Mouse (Mus musculus) liver, embryonic 16.5 days (tissue): ENCODE measurements around the gene Bcar3. TPM values are rescaled to one million over a fixed set of nuclear protein-coding genes. Genes with fewer than 3 reads are reported as not detected.

Experiments used
- ATAC-seq: fragments of 200-750 bp; cut with Nextera tagmentation; 2 replicates; pipeline ENCODE4 v1.8.0; 2017; ENCODE audit warnings: low read depth, mild to moderate bottlenecking, moderate number of reproducible peaks, moderate library complexity
- H3K27ac ChIP-seq: fragments of 300-500 bp; sonication (generic); 2 replicates; pipeline ENCODE4 v1.5.1; 2014; ENCODE audit warnings: mild to moderate bottlenecking, low read length
- H3K27me3 ChIP-seq: fragments of 300-500 bp; sonication (generic); 2 replicates; pipeline ENCODE4 v1.6.1; 2014; ENCODE audit warnings: low read depth, low read length, mixed read lengths; ENCODE audit not compliant: control insufficient read depth, insufficient read depth
- H3K36me3 ChIP-seq: fragments of 300-500 bp; sonication (generic); 2 replicates; pipeline ENCODE4 v1.6.1; 2014; ENCODE audit warnings: mild to moderate bottlenecking; ENCODE audit not compliant: control insufficient read depth, insufficient read depth
- H3K4me1 ChIP-seq: fragments of 300-500 bp; sonication (generic); 2 replicates; pipeline ENCODE4 v1.6.1; 2014; ENCODE audit warnings: low read depth, low read length, mixed read lengths; ENCODE audit not compliant: control insufficient read depth
- H3K4me2 ChIP-seq: fragments of 300-500 bp; sonication (generic); 2 replicates; pipeline ENCODE4 v1.6.1; 2014; ENCODE audit warnings: low read depth, low read length, mixed read lengths
- H3K4me3 ChIP-seq: fragments of 300-500 bp; sonication (generic); 2 replicates; pipeline ENCODE4 v1.5.1; 2014; ENCODE audit warnings: low read depth, mild to moderate bottlenecking, low read length
- H3K9ac ChIP-seq: fragments of 300-500 bp; sonication (generic); 2 replicates; pipeline ENCODE4 v1.6.1; 2014; ENCODE audit warnings: low read depth, low read length
- H3K9me3 ChIP-seq: fragments of 300-500 bp; sonication (generic); replicated peaks from 2 replicates; pipeline ENCODE4 v1.6.1; 2016; ENCODE audit warnings: low read length; ENCODE audit not compliant: control insufficient read depth
- WGBS: fragments of 180-500 bp; shearing (Covaris S2); extraction: QIAGEN DNeasy Blood & Tissue Kit; methylation state at CpG from one replicate; pipeline ENCODE4 v1.1.7; 2014; ENCODE audit not compliant: insufficient replicate concordance; 5-methylcytosine and 5-hydroxymethylcytosine counted together
- polyA plus RNA-seq: library from polyadenylated mRNA; unstranded; fragments of >200 nt; fragmentation: Nextera tagmentation; extraction: Ambion mirVana; gene quantifications from 2 replicates; pipeline ENCODE4 v1.2.1, GENCODE M21; 2015

Gene Bcar3
- polyA plus RNA-seq, 1 experiment from 2014 or later = 7.2 TPM

DNA sequence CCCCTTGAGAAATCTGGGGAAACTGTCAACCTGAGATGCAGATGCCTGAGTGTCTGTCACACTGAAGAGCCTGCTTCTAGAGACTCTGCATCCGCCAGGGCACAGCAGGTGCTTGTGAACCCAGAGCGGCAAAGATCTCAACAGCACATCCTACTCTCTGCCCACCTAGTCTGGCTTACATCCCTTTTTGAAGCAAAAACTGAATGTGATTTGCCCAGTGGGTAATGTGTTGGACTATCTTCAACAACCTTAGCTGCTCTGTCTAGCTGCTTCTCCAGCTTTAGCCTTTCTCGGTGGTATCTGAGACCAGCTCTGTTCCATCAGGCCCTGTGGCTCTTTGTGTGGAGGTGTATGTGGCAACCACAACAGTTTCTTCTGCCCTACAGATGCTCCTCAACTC lies 184.8 kb downstream of the Bcar3 start:
- H3K4me3 ChIP-seq = no peak overlapping the region
- no peak overlapping the region for H3K9ac ChIP-seq
- H3K36me3 ChIP-seq = no peaks in the 10 kb centered on the region
- ATAC-seq = no peak
- 77% methylated on average over 3 of the region's 3 CpGs for WGBS
- no peaks in the 10 kb centered on the region for H3K27me3 ChIP-seq
- H3K4me1 ChIP-seq = peaks cover 9% of the 10 kb centered on the region
- no peak overlapping the region for H3K27ac ChIP-seq
- H3K9me3 ChIP-seq = no peaks in the 10 kb centered on the region
- H3K4me2 ChIP-seq = no peak overlapping the region

DNA sequence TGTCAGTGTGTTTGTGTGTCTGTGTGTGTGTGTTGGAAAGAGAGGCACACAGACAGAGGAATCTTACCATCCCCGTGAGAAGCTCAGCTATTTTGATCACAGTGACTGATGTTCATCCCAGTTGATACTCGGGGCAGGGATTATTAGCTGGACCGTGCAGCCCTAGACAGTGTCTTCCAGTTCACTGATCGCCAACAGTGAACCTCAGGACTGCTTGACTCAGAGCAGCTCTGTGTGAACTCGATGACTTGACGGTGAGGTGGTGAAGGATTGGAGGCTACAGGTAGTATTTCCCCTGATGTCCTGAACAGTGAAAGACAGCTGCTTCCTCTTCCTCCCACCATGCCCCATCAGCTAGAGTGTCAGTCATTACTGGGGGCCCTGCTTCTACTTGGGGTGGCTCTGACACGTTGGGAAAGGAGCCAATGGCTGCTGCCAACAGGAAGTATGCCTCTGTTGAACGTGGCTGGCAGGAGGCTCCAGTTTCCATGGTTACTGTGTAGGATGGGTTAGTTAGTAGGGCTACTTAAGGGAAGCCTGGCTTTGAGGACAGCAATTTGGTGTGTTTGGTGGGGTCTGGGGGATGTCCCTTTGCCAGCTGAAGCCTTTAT lies 186.2 kb downstream of the Bcar3 start:
- Histone ChIP-seq H3K4me3 (no peak overlapping the region), H3K9me3 (no peaks in the 10 kb centered on the region), H3K36me3 (no peaks in the 10 kb centered on the region), H3K4me2 (no peak overlapping the region), H3K27me3 (no peaks in the 10 kb centered on the region), H3K4me1 (peaks cover 8% of the 10 kb centered on the region), H3K27ac (no peak overlapping the region), H3K9ac (no peak overlapping the region)
- ATAC-seq = no peak
- WGBS = 38% methylated on average over 8 of the region's 8 CpGs

GRCm38 (mm10) chr3:122480986-122481385 lies 187.1 kb downstream of the Bcar3 start:
- Histone ChIP-seq H3K4me3 (no peak overlapping the region), H3K4me1 (peaks cover 8% of the 10 kb centered on the region), H3K9ac (no peak overlapping the region), H3K9me3 (no peaks in the 10 kb centered on the region), H3K27me3 (no peaks in the 10 kb centered on the region), H3K27ac (no peak overlapping the region), H3K36me3 (no peaks in the 10 kb centered on the region), H3K4me2 (no peak overlapping the region)
- no peak for ATAC-seq
- 57% methylated on average over 5 of the region's 5 CpGs for WGBS

- no peak overlapping the region for H3K9ac ChIP-seq
- 55% methylated on average over 21 of the region's 21 CpGs for WGBS
- peak; percentile 69 for ATAC-seq
- H3K9me3 ChIP-seq = no peaks in the 10 kb centered on the region
- no peaks in the 10 kb centered on the region for H3K36me3 ChIP-seq
- peak overlapping the region; percentile 13 for H3K27ac ChIP-seq
- no peaks in the 10 kb centered on the region for H3K27me3 ChIP-seq
- peaks cover 8% of the 10 kb centered on the region for H3K4me1 ChIP-seq
- H3K4me3 ChIP-seq = no peak overlapping the region
- H3K4me2 ChIP-seq = peak overlapping the region; percentile 15; the same call in 1 of the 2 replicates
These were observed 188.2 kb downstream of the Bcar3 start for GRCm38 (mm10) chr3:122481891-122482739.

DNA sequence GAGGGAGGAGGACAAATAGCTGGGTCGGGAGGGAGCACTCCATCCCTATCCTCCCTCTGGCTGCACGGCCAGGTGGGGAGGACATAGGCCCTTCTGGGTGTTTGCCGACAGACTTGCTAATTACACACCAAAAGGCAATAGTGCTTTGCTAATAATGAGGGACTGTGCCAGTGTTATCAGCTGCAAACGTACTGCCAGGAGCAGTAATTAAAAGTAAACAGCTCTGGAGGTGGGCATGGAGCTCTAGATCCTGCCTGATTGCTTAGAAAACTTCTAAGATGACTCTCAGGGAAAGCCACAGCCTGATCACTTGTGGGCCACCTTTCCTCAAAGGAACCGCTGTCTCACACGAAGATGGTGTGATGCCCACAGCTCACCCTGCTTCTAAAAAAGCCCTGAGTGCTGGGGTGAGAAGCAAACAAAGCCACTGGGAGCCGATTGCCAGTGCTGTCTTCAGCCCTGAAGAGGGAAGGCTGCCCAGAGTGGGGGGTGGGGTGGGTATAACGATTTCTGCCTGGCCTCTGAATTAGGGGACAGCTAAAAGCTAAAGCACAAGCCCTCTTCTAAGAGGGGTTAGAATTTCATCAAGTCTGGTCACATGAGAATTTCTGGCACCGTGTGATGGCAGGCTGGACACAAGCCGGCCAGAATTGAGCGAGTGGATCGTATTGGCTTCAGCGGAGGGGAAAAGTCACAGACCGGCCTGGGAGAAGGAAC lies 189.3 kb downstream of the Bcar3 start:
- no peaks in the 10 kb centered on the region for H3K9me3 ChIP-seq
- no peak overlapping the region for H3K4me2 ChIP-seq
- no peaks in the 10 kb centered on the region for H3K27me3 ChIP-seq
- H3K27ac ChIP-seq = no peak overlapping the region
- 43% methylated on average over 14 of the region's 14 CpGs for WGBS
- no peaks in the 10 kb centered on the region for H3K36me3 ChIP-seq
- no peak for ATAC-seq
- H3K9ac ChIP-seq = no peak overlapping the region
- H3K4me3 ChIP-seq = no peak overlapping the region
- peaks cover 10% of the 10 kb centered on the region for H3K4me1 ChIP-seq

DNA sequence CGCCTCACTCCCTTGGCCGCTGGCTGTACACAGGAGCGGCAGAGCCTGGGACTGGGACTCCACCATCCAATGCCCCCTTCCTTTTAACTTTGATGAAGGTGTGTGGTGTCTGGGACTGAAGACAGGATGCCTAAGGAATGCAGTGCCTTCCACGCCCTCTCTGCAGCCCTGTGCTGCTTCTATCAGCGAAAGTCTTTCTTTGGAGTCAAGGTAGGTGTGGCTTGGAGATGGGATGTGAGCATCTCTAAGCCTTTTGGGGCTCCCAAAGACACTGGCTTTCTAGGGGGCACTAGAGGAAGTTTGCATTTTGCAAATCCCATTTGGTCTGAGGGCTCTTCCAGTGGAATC lies 189.8 kb downstream of the Bcar3 start:
- no peak for ATAC-seq
- H3K36me3 ChIP-seq = no peaks in the 10 kb centered on the region
- H3K4me2 ChIP-seq = no peak overlapping the region
- H3K27me3 ChIP-seq = no peaks in the 10 kb centered on the region
- WGBS = 55% methylated on average over 5 of the region's 5 CpGs
- H3K9ac ChIP-seq = no peak overlapping the region
- no peaks in the 10 kb centered on the region for H3K9me3 ChIP-seq
- peaks cover 10% of the 10 kb centered on the region for H3K4me1 ChIP-seq
- H3K4me3 ChIP-seq = no peak overlapping the region
- H3K27ac ChIP-seq = no peak overlapping the region

DNA sequence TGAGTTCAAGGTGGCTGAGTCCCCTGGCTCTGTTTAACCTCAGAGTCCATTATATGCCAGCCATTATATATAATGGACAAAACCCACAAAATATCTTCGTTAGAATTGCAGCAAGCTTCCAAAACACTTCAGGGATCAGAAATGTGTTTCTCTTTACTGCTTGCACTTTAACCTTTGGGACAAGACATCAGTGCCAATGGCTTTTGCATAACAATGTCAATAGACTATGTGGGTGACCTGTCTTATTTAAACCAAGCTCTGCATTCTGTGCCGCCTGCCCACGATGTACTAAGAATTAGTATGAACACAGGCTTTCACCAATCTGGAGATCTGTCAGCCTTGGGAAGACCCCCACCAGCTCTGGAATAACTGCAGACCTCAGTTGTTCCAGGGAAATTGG lies 190.4 kb downstream of the Bcar3 start:
- Histone ChIP-seq H3K36me3 (no peaks in the 10 kb centered on the region), H3K27ac (no peak overlapping the region), H3K4me3 (no peak overlapping the region), H3K27me3 (no peaks in the 10 kb centered on the region), H3K4me1 (peaks cover 10% of the 10 kb centered on the region), H3K9ac (no peak overlapping the region), H3K4me2 (no peak overlapping the region), H3K9me3 (no peaks in the 10 kb centered on the region)
- no peak for ATAC-seq
- 58% methylated on average over 3 of the region's 3 CpGs for WGBS

- Histone ChIP-seq H3K27ac (no peak overlapping the region), H3K27me3 (no peaks in the 10 kb centered on the region), H3K4me2 (no peak overlapping the region), H3K4me3 (no peak overlapping the region), H3K9me3 (no peaks in the 10 kb centered on the region), H3K36me3 (no peaks in the 10 kb centered on the region), H3K4me1 (peaks cover 10% of the 10 kb centered on the region), H3K9ac (no peak overlapping the region)
- ATAC-seq = no peak
- WGBS = 74% methylated on average over 4 of the region's 4 CpGs
These were observed 191.8 kb downstream of the Bcar3 start for GRCm38 (mm10) chr3:122485699-122486098.

DNA sequence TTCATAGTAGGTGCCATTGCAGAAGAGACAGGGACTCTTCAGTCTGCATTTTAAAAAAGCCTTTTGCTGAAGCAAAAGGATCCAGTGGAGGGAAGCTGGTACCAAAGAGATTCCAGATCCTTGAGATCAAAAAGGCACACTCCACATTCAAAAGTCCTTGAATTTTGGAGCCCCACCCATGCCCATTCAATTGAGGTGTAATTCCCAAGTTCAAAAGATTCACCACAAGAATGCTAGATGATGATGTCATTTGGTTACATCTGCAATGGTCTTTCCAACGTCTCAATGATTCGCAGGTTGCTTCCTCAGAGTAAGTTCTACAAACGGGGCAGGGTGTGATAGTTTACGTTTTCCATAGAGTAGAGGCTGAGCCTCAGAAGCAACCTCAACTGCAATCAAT lies 192.3 kb downstream of the Bcar3 start:
- Histone ChIP-seq H3K27ac (no peak overlapping the region), H3K9ac (no peak overlapping the region), H3K9me3 (no peaks in the 10 kb centered on the region), H3K27me3 (no peaks in the 10 kb centered on the region), H3K36me3 (no peaks in the 10 kb centered on the region), H3K4me1 (peaks cover 10% of the 10 kb centered on the region), H3K4me2 (no peak overlapping the region), H3K4me3 (no peak overlapping the region)
- WGBS = 53% methylated on average over 4 of the region's 4 CpGs
- ATAC-seq = no peak
